Mouse (Mus musculus) midbrain, embryonic 14.5 days (tissue): ENCODE data around the gene Dcaf5. TPM values are rescaled to one million over a fixed set of nuclear protein-coding genes. Genes with fewer than 3 reads are reported as not detected.

Source experiments
- ATAC-seq: fragments of 200-750 bp; cut with Nextera tagmentation; 2 replicates; pipeline ENCODE4 v1.8.0; 2017; ENCODE audit warnings: moderate number of reproducible peaks, moderate library complexity; ENCODE audit not compliant: low FRiP score, low TSS enrichment
- DNase-seq: peaks from one replicate; pipeline ENCODE4 v3.0.0-alpha.2; 2015
- H3K27ac ChIP-seq: fragments of 300-500 bp; sonication (generic); replicated peaks from 2 replicates; pipeline ENCODE4 v1.5.1; 2014; ENCODE audit warnings: mild to moderate bottlenecking, low read depth, low read length, moderate library complexity
- H3K27me3 ChIP-seq: fragments of 300-500 bp; sonication (generic); 2 replicates; pipeline ENCODE4 v1.6.1; 2014; ENCODE audit warnings: low read length, control low read depth, mixed read lengths; ENCODE audit not compliant: control insufficient read depth, insufficient read depth
- H3K36me3 ChIP-seq: fragments of 300-500 bp; sonication (generic); 2 replicates; pipeline ENCODE4 v1.6.1; 2014; ENCODE audit warnings: low read length, control low read depth; ENCODE audit not compliant: control insufficient read depth, insufficient read depth
- H3K4me1 ChIP-seq: fragments of 300-500 bp; sonication (generic); 2 replicates; pipeline ENCODE4 v1.6.1; 2014; ENCODE audit warnings: mild to moderate bottlenecking, antibody characterized with exemption, low read length, control low read depth; ENCODE audit not compliant: control insufficient read depth, insufficient read depth
- H3K4me2 ChIP-seq: fragments of 300-500 bp; sonication (generic); 2 replicates; pipeline ENCODE4 v1.6.1; 2014; ENCODE audit warnings: mild to moderate bottlenecking, low read length, moderate library complexity
- H3K4me3 ChIP-seq: fragments of 300-500 bp; sonication (generic); replicated peaks from 2 replicates; pipeline ENCODE4 v1.5.1; 2014; ENCODE audit warnings: low read depth, low read length
- H3K9ac ChIP-seq: fragments of 300-500 bp; sonication (generic); replicated peaks from 2 replicates; pipeline ENCODE4 v1.6.1; 2014; ENCODE audit warnings: mild to moderate bottlenecking, low read length, moderate library complexity
- H3K9me3 ChIP-seq: fragments of 300-500 bp; sonication (generic); 2 replicates; pipeline ENCODE4 v1.6.1; 2016; ENCODE audit warnings: low read length, control low read depth, mixed read lengths; ENCODE audit not compliant: control insufficient read depth
- WGBS: fragments of 180-500 bp; shearing (Covaris S2); extraction: QIAGEN DNeasy Blood & Tissue Kit; methylation state at CpG from one replicate; pipeline ENCODE4 v1.1.7; 2014; 5-methylcytosine and 5-hydroxymethylcytosine counted together
- microRNA-seq: library from miRNA; unstranded; fragments of <30 nt; microRNA quantifications from one replicate; pipeline ENCODE4, GENCODE M21; 2016
- polyA plus RNA-seq: library from polyadenylated mRNA; unstranded; fragments of >200 nt; fragmentation: Nextera tagmentation; extraction: Ambion mirVana; gene quantifications from 2 replicates; pipeline ENCODE4 v1.2.1, GENCODE M21; 2014

Gene Dcaf5
- polyA plus RNA-seq, 1 experiment from 2014 or later = 29.9 TPM

DNA sequence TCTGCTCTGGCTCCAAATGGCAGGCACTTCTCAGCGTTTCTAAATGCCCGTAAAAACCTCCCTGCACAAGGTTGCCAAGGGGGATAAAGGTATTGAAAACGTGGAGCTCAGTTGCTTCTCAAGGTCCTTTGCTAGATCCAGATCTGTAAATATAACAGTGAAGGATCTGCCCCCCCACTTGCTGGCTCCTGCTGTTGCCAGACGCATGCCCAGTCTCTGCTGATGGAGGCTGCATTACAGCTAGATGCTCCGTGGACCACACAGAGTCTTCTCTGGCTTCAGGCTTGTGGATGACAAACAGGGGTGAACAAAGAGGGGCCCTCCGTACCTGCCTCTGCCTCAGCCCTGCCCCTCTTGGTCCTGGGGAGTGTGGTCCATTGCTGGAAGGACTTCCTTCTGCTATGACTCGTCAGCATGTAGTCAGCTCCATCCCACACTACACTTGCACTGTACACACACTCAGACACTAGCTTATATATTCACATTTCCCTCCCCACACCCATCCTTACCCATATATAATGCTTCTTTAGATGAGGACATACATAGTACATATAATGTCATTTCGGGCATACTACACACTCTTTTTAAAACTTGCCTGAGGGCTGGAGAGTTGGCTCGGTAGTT lies 135.5 kb downstream of the Dcaf5 start:
- H3K36me3 ChIP-seq = no peaks in the 10 kb centered on the region
- H3K9me3 ChIP-seq = no peaks in the 10 kb centered on the region
- H3K4me2 ChIP-seq = no peak overlapping the region
- no peak overlapping the region for H3K9ac ChIP-seq
- no peak overlapping the region for H3K27ac ChIP-seq
- no peaks in the 10 kb centered on the region for H3K27me3 ChIP-seq
- WGBS = 82% methylated on average over 9 of the region's 9 CpGs
- H3K4me1 ChIP-seq = no peaks in the 10 kb centered on the region
- ATAC-seq = no peak
- DNase-seq = no peak
- H3K4me3 ChIP-seq = no peak overlapping the region

DNA sequence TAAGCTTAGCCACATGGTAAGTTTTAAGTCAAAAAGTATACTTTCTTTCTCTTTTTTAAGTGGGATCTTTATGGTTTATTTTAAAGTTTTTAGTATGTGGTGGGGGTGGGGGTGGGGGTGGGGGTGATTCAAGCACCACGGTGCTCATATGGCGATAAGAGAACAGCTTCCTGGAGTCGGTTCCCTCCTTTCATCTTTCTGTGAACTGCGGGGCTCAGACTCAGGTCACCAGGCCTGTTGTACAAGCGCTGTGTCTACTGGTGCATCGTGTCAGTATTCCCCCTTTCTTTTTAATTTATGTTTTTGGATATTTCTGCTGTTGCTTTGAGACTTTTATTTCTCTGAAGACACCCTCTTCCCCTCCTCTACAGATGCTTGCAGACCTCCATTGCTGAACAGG lies 137.7 kb downstream of the Dcaf5 start:
- H3K4me1 ChIP-seq = no peaks in the 10 kb centered on the region
- no peaks in the 10 kb centered on the region for H3K27me3 ChIP-seq
- H3K9me3 ChIP-seq = no peaks in the 10 kb centered on the region
- no peak overlapping the region for H3K4me3 ChIP-seq
- H3K36me3 ChIP-seq = no peaks in the 10 kb centered on the region
- DNase-seq = no peak
- H3K4me2 ChIP-seq = no peak overlapping the region
- no peak for ATAC-seq
- WGBS = 86% methylated on average over 6 of the region's 6 CpGs
- no peak overlapping the region for H3K27ac ChIP-seq
- no peak overlapping the region for H3K9ac ChIP-seq

DNA sequence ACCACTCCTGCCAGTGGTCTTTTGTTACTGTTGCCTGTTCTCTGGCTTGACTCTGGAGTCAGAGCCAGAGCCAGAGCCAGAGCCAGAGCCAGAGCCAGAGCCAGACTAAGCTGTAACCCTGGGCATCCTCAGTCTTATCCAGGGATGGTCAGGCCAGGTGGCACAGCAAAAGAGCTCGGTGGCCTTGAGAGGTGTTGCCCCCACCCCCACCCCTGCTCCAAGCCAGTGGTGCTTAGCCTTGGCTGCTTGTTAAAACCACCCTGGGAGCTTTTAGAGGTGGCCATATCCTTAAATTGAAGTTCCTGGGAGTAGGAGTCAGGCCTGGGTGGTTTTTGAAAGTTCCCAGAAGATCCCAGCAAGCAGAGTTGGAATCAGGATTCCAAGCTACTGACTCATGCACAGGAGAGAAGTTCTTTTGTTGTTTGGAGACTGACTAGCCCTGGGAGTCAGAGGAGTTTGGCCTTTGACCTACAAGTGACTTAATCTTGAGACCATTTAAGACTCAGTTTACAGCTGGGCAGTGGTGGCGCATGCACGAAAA lies 144.4 kb downstream of the Dcaf5 start:
- no peaks in the 10 kb centered on the region for H3K9me3 ChIP-seq
- H3K27ac ChIP-seq = no peak overlapping the region
- H3K27me3 ChIP-seq = no peaks in the 10 kb centered on the region
- H3K4me3 ChIP-seq = no peak overlapping the region
- WGBS = 57% methylated on average over 3 of the region's 3 CpGs
- ATAC-seq (no peak), DNase-seq (no peak)
- H3K9ac ChIP-seq = no peak overlapping the region
- no peaks in the 10 kb centered on the region for H3K36me3 ChIP-seq
- H3K4me2 ChIP-seq = no peak overlapping the region
- no peaks in the 10 kb centered on the region for H3K4me1 ChIP-seq

DNA sequence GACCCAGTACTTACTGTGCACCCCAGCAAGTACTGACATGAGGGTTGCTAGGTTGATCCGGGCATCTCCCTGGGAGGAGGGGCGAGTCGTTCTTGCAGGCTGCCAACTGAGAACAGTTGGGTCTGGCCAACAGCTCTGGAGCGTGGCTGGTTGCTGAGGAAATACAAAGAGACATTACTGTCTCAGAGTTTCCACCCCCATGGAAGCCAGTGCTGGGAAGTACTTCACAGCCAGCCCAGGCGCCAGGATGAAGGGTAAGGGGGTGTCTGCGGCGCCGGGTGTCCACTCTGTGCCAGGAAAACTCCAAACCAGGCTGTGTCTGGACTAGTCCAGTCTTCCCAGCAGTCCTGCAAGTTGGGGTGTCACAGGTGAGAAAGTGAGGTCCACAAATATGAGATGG lies 145.4 kb downstream of the Dcaf5 start:
- Histone ChIP-seq H3K27ac (no peak overlapping the region), H3K27me3 (no peaks in the 10 kb centered on the region), H3K36me3 (no peaks in the 10 kb centered on the region), H3K4me3 (no peak overlapping the region), H3K4me1 (no peaks in the 10 kb centered on the region), H3K9ac (no peak overlapping the region), H3K4me2 (no peak overlapping the region), H3K9me3 (no peaks in the 10 kb centered on the region)
- 91% methylated on average over 8 of the region's 8 CpGs for WGBS
- ATAC-seq (no peak), DNase-seq (no peak)

DNA sequence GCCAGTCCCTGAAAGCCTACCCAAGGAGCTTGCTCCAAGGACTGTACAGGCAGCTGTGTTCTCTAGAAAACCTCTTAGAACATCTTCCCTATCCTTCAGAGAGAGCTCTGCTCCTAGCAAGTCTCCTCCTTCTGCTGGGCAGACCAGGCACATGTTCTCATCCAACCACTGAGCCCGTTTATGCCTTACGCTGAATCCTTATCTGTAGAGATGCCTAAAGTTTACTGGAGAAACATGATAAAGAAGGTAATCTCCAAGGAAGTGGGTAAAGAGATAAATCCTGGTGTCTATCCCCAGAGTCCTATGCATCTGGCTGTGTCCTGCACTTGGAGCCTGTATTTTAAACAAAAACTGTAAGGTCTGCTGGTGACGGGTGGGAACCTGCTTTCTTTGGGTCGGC lies 145.9 kb downstream of the Dcaf5 start:
- 96% methylated on average over 4 of the region's 4 CpGs for WGBS
- H3K4me2 ChIP-seq = no peak overlapping the region
- H3K4me1 ChIP-seq = no peaks in the 10 kb centered on the region
- H3K4me3 ChIP-seq = no peak overlapping the region
- ATAC-seq = no peak
- H3K27ac ChIP-seq = no peak overlapping the region
- H3K27me3 ChIP-seq = no peaks in the 10 kb centered on the region
- no peak for DNase-seq
- no peaks in the 10 kb centered on the region for H3K36me3 ChIP-seq
- no peak overlapping the region for H3K9ac ChIP-seq
- no peaks in the 10 kb centered on the region for H3K9me3 ChIP-seq

DNA sequence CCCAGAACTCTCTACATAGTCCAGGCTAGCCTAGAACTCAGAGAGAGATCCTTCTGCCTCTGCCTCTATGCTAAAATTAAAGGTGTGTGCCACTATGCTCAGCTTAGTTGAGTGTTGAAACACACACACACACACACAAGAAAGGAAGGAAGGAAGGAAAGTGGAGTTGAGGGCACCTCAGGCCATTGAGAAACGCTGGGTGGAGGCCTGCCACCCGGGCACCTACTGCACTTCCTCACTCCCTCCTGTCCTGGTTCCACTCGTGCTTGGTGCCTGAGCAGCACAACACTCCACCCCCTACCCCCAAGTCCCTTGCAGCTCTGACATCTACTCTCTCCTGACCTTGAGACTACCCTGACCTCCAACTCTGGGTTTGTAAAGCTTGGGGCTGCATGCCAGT lies 146.7 kb downstream of the Dcaf5 start:
- Histone ChIP-seq H3K36me3 (no peaks in the 10 kb centered on the region), H3K9ac (no peak overlapping the region), H3K27me3 (no peaks in the 10 kb centered on the region), H3K4me1 (no peaks in the 10 kb centered on the region), H3K4me3 (no peak overlapping the region), H3K4me2 (no peak overlapping the region), H3K27ac (no peak overlapping the region), H3K9me3 (no peaks in the 10 kb centered on the region)
- ATAC-seq (no peak), DNase-seq (no peak)
- 83% methylated on average over 3 of the region's 3 CpGs for WGBS

DNA sequence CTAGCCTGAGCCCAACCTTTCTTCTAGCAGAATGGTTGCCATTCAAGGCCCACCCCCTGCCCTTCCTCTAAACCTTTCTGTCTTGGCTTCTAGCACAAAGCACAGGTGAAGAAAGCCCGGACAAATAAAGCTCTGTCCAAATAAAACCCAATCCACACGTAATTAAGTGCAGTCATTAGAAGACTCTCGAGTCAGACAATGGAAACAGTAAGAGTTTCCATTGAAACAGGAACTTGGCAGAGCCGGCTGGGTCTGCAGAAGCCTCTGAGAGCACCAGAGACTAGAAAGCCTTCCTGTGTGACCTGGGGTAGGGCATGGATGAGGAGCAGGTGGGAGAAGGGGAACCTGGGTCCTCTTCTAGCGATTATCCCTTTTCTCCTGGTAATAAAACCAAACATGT lies 150.5 kb downstream of the Dcaf5 start:
- no peaks in the 10 kb centered on the region for H3K36me3 ChIP-seq
- no peak overlapping the region for H3K9ac ChIP-seq
- H3K4me1 ChIP-seq = no peaks in the 10 kb centered on the region
- no peak overlapping the region for H3K4me3 ChIP-seq
- no peaks in the 10 kb centered on the region for H3K9me3 ChIP-seq
- no peaks in the 10 kb centered on the region for H3K27me3 ChIP-seq
- H3K4me2 ChIP-seq = no peak overlapping the region
- ATAC-seq (no peak), DNase-seq (no peak)
- 73% methylated on average over 5 of the region's 5 CpGs for WGBS
- no peak overlapping the region for H3K27ac ChIP-seq

Small RNA genes lying within 50 kb of the gene (microRNA-seq; reads per million reads assigned to microRNA genes)
- gene Mir1843a = 109 reads per million, percentile 58 among the genes with 10 or more reads in this experiment

Other genes with a start within 250 kb of the Dcaf5 start
- 6.2 and 7.9 TPM in 2 replicates for gene Actn1, start 176.2 kb downstream of the Dcaf5 start, polyA plus RNA-seq
- gene Exd2, start 26.5 kb upstream of the Dcaf5 start, polyA plus RNA-seq = 52.9 and 59.7 TPM in 2 replicates
- gene Galnt16, start 81.7 kb upstream of the Dcaf5 start, polyA plus RNA-seq = 21.7 and 30.4 TPM in 2 replicates
- 20.2 and 29.5 TPM in 2 replicates for gene Slc39a9, start 207.3 kb upstream of the Dcaf5 start, polyA plus RNA-seq
- 258 and 288 TPM in 2 replicates for gene Erh, start 207.7 kb upstream of the Dcaf5 start, polyA plus RNA-seq